Mouse (Mus musculus) stomach, postnatal 0 days (tissue): Measurements from ENCODE around the gene Lrrc75a. TPM values are rescaled to one million over a fixed set of nuclear protein-coding genes. Genes with fewer than 3 reads are reported as not detected.

Experiments used
- ATAC-seq: fragments of 200-750 bp; cut with Nextera tagmentation; 2 replicates; pipeline ENCODE4 v1.8.0; 2017; ENCODE audit not compliant: low FRiP score, low TSS enrichment
- DNase-seq: peaks from one replicate; pipeline ENCODE4 v3.0.0-alpha.2; 2016; ENCODE audit warnings: low spot score
- H3K27ac ChIP-seq: fragments of 300-500 bp; sonication (generic); replicated peaks from 2 replicates; pipeline ENCODE4 v1.5.1; 2014; ENCODE audit warnings: mild to moderate bottlenecking, control low read depth
- H3K27me3 ChIP-seq: fragments of 300-500 bp; sonication (generic); 2 replicates; pipeline ENCODE4 v1.6.1; 2014; ENCODE audit warnings: low read length; ENCODE audit not compliant: control insufficient read depth, insufficient read depth
- H3K36me3 ChIP-seq: fragments of 300-500 bp; sonication (generic); 2 replicates; pipeline ENCODE4 v1.6.1; 2014; ENCODE audit warnings: low read length, mixed read lengths; ENCODE audit not compliant: control insufficient read depth, insufficient read depth
- H3K4me1 ChIP-seq: fragments of 300-500 bp; sonication (generic); replicated peaks from 2 replicates; pipeline ENCODE4 v1.6.1; 2014; ENCODE audit warnings: antibody characterized with exemption; ENCODE audit not compliant: control insufficient read depth, insufficient read depth
- H3K4me2 ChIP-seq: fragments of 300-500 bp; sonication (generic); replicated peaks from 2 replicates; pipeline ENCODE4 v1.6.1; 2014; ENCODE audit warnings: low read depth, mild to moderate bottlenecking, control low read depth, moderate library complexity
- H3K4me3 ChIP-seq: fragments of 300-500 bp; sonication (generic); 2 replicates; pipeline ENCODE4 v1.5.1; 2014; ENCODE audit warnings: low read depth, low read length, control low read depth
- H3K9ac ChIP-seq: fragments of 300-500 bp; sonication (generic); 2 replicates; pipeline ENCODE4 v1.6.1; 2014; ENCODE audit warnings: mild to moderate bottlenecking, low read length, control low read depth, mixed read lengths
- H3K9me3 ChIP-seq: fragments of 300-500 bp; sonication (generic); 2 replicates; pipeline ENCODE4 v1.6.1; 2016; ENCODE audit warnings: low read length; ENCODE audit not compliant: control insufficient read depth
- CTCF ChIP-seq: IDR thresholded peaks from 2 replicates; pipeline ENCODE4 v1.5.1; 2016; ENCODE audit warnings: antibody characterized with exemption, low read depth, mild to moderate bottlenecking, moderate library complexity
- EP300 ChIP-seq: optimal IDR thresholded peaks from 2 replicates; pipeline ENCODE3; 2016; ENCODE audit warnings: antibody characterized with exemption
- WGBS: fragments of 180-500 bp; shearing (Covaris S2); extraction: QIAGEN DNeasy Blood & Tissue Kit; methylation state at CpG from one replicate; pipeline ENCODE4 v1.1.7; 2014; 5-methylcytosine and 5-hydroxymethylcytosine counted together
- polyA plus RNA-seq: library from polyadenylated mRNA; unstranded; fragments of >200 nt; fragmentation: Nextera tagmentation; extraction: Ambion mirVana; gene quantifications from 2 replicates; pipeline ENCODE4 v1.2.1, GENCODE M21; 2015

Gene Lrrc75a
- polyA plus RNA-seq, 1 experiment from 2014 or later: 7.3 TPM

GRCm38 (mm10) chr11:62646958-62647515, 1.3 kb downstream of the Lrrc75a start:
- no peak for DNase-seq
- TF ChIP-seq CTCF (no peak), EP300 (no peak)
- WGBS: 52% methylated on average over 7 of the region's 7 CpGs
- H3K4me1 ChIP-seq: peaks cover 14% of the 10 kb centered on the region
- peak overlapping the region; percentile 2; the same call in 1 of the 2 replicates for H3K9ac ChIP-seq
- H3K27me3 ChIP-seq: no peaks in the 10 kb centered on the region
- H3K4me3 ChIP-seq: peak overlapping the region; percentile 72
- H3K27ac ChIP-seq: peak overlapping the region; percentile 86
- H3K36me3 ChIP-seq: no peaks in the 10 kb centered on the region
- peak overlapping the region; percentile 95 for H3K4me2 ChIP-seq
- ATAC-seq: no peak
- H3K9me3 ChIP-seq: no peaks in the 10 kb centered on the region

GRCm38 (mm10) chr11:62646495-62646843, 1.9 kb downstream of the Lrrc75a start:
- Histone ChIP-seq H3K36me3 (no peaks in the 10 kb centered on the region), H3K4me2 (peak overlapping the region; percentile 40), H3K4me3 (peak overlapping the region; percentile 12; the same call in 1 of the 2 replicates), H3K27me3 (no peaks in the 10 kb centered on the region), H3K9ac (peak overlapping the region; percentile 38; the same call in 1 of the 2 replicates), H3K27ac (peak overlapping the region; percentile 76), H3K9me3 (no peaks in the 10 kb centered on the region), H3K4me1 (peaks cover 18% of the 10 kb centered on the region)
- 33% methylated on average over 4 of the region's 4 CpGs for whole genome bisulfite sequencing
- TF ChIP-seq CTCF: no peak
- ATAC-seq (no peak), DNase-seq (no peak)

GRCm38 (mm10) chr11:62645732-62646494, 2.4 kb downstream of the Lrrc75a start:
- Histone ChIP-seq H3K4me1 (peaks cover 18% of the 10 kb centered on the region), H3K4me3 (peak overlapping the region; percentile 12), H3K27me3 (no peaks in the 10 kb centered on the region), H3K9me3 (no peaks in the 10 kb centered on the region), H3K4me2 (peak overlapping the region; percentile 40), H3K9ac (peak overlapping the region; percentile 38; the same call in 1 of the 2 replicates), H3K27ac (peak overlapping the region; percentile 76), H3K36me3 (no peaks in the 10 kb centered on the region)
- ATAC-seq: no peak
- no peak for TF ChIP-seq CTCF
- peak; percentile 42 for DNase-seq
- 9% methylated on average over 8 of the region's 8 CpGs for WGBS

- Histone ChIP-seq H3K9ac (0 out of 2 replicates have a peak overlapping the region, but pooled peaks have one; percentile 8), H3K9me3 (no peaks in the 10 kb centered on the region), H3K4me1 (peaks cover 18% of the 10 kb centered on the region), H3K4me2 (peak overlapping the region; percentile 40), H3K4me3 (no peak overlapping the region), H3K27ac (peak overlapping the region; percentile 76), H3K27me3 (no peaks in the 10 kb centered on the region), H3K36me3 (no peaks in the 10 kb centered on the region)
- 57% methylated on average over 4 of the region's 4 CpGs for WGBS
- TF ChIP-seq CTCF: no peak
- TF ChIP-seq EP300: no peak
- ATAC-seq (no peak), DNase-seq (no peak)
Measured at GRCm38 (mm10) chr11:62645337-62645675, 3.0 kb downstream of the Lrrc75a start.

- H3K4me3 ChIP-seq: no peak overlapping the region
- 91% methylated on average over 5 of the region's 5 CpGs for WGBS
- DNase-seq: no peak
- ATAC-seq: no peak
- peak overlapping the region; percentile 76 for H3K27ac ChIP-seq
- TF ChIP-seq EP300 (no peak), CTCF (no peak)
- H3K4me1 ChIP-seq: peaks cover 18% of the 10 kb centered on the region
- no peak overlapping the region for H3K9ac ChIP-seq
- H3K9me3 ChIP-seq: no peaks in the 10 kb centered on the region
- H3K27me3 ChIP-seq: no peaks in the 10 kb centered on the region
- peak overlapping the region; percentile 40; the same call in 1 of the 2 replicates for H3K4me2 ChIP-seq
- no peaks in the 10 kb centered on the region for H3K36me3 ChIP-seq
Measured at GRCm38 (mm10) chr11:62644602-62645336, 3.6 kb downstream of the Lrrc75a start.
